Mouse (Mus musculus): ENCODE measurements around the gene Dmp1. TPM values are rescaled to one million over a fixed set of nuclear protein-coding genes. Genes with fewer than 3 reads are reported as not detected.

Gene Dmp1
- polyA plus RNA-seq (2014; fragmentation: Nextera tagmentation; extraction: Ambion mirVana): 0.64 and 0.90 TPM in 2 replicates

GRCm38 (mm10) chr5:104202351-104202750, at the start of gene Dmp1:
Gene Dmp1, plus strand, starts transcription at chr5:104202613.
- Histone ChIP-seq H3K27me3 (replicated peaks; ENCODE audit: control insufficient read depth, insufficient read depth, low read length) (no peaks in the 10 kb centered on the region), H3K4me3 (ENCODE audit: low read depth, low read length) (no peak within 1 kb of the TSS), H3K27ac (ENCODE audit: low read depth) (no peak within 1 kb of the TSS), H3K9me3 (ENCODE audit: control insufficient read depth, low read length) (no peaks in the 10 kb centered on the region), H3K9ac (ENCODE audit: low read length) (no peak within 1 kb of the TSS), H3K4me2 (ENCODE audit: low read length) (no peak within 1 kb of the TSS), H3K4me1 (replicated peaks; ENCODE audit: control insufficient read depth, insufficient read depth, low read length) (no peaks in the 10 kb centered on the region), H3K36me3 (ENCODE audit: control insufficient read depth, insufficient read depth, low read length) (no peaks in the 10 kb centered on the region)
- WGBS: 46% methylated on average over 5 of the region's 5 CpGs
- ATAC-seq (replicated peaks; ENCODE audit: low FRiP score, low TSS enrichment, low read depth) (no peak), DNase-seq (ENCODE audit: low spot score) (no peak)

GRCm38 (mm10) chr5:104157701-104158100, 44.7 kb upstream of the Dmp1 start:
- no peaks in the 10 kb centered on the region for H3K9me3 ChIP-seq (ENCODE audit: control insufficient read depth, low read length)
- no peak for ATAC-seq (replicated peaks; ENCODE audit: low FRiP score, low TSS enrichment, low read depth)
- H3K27me3 ChIP-seq (replicated peaks; ENCODE audit: control insufficient read depth, insufficient read depth, low read length): no peaks in the 10 kb centered on the region
- no peak for DNase-seq (ENCODE audit: low spot score)
- H3K4me3 ChIP-seq (ENCODE audit: low read depth, low read length): no peak overlapping the region
- H3K36me3 ChIP-seq (ENCODE audit: control insufficient read depth, insufficient read depth, low read length): no peaks in the 10 kb centered on the region
- 88% methylated on average over 7 of the region's 7 CpGs for WGBS
- no peak overlapping the region for H3K4me2 ChIP-seq (ENCODE audit: low read length)
- no peak overlapping the region for H3K9ac ChIP-seq (ENCODE audit: low read length)
- no peaks in the 10 kb centered on the region for H3K4me1 ChIP-seq (replicated peaks; ENCODE audit: control insufficient read depth, insufficient read depth, low read length)
- no peak overlapping the region for H3K27ac ChIP-seq (ENCODE audit: low read depth)

- no peak for ATAC-seq (replicated peaks; ENCODE audit: low FRiP score, low TSS enrichment, low read depth)
- no peaks in the 10 kb centered on the region for H3K36me3 ChIP-seq (ENCODE audit: control insufficient read depth, insufficient read depth, low read length)
These were observed 43.9 kb upstream of the Dmp1 start for GRCm38 (mm10) chr5:104158332-104159052.

GRCm38 (mm10) chr5:104160581-104160980, 41.8 kb upstream of the Dmp1 start:
- H3K36me3 ChIP-seq (ENCODE audit: control insufficient read depth, insufficient read depth, low read length): no peaks in the 10 kb centered on the region
- ATAC-seq (replicated peaks; ENCODE audit: low FRiP score, low TSS enrichment, low read depth): no peak
- H3K4me2 ChIP-seq (ENCODE audit: low read length): no peak overlapping the region
- H3K27me3 ChIP-seq (replicated peaks; ENCODE audit: control insufficient read depth, insufficient read depth, low read length): no peaks in the 10 kb centered on the region
- H3K4me1 ChIP-seq (replicated peaks; ENCODE audit: control insufficient read depth, insufficient read depth, low read length): no peaks in the 10 kb centered on the region
- H3K4me3 ChIP-seq (ENCODE audit: low read depth, low read length): no peak overlapping the region
- DNase-seq (ENCODE audit: low spot score): no peak
- no peaks in the 10 kb centered on the region for H3K9me3 ChIP-seq (ENCODE audit: control insufficient read depth, low read length)
- WGBS: 89% methylated on average over 3 of the region's 3 CpGs
- H3K27ac ChIP-seq (ENCODE audit: low read depth): no peak overlapping the region
- no peak overlapping the region for H3K9ac ChIP-seq (ENCODE audit: low read length)

More at GRCm38 (mm10) chr5:104158332-104159052, 43.9 kb upstream of the Dmp1 start:
- DNase-seq (ENCODE audit: low spot score): no peak
- WGBS: 78% methylated on average over 7 of the region's 7 CpGs
- Histone ChIP-seq H3K4me1 (replicated peaks; ENCODE audit: control insufficient read depth, insufficient read depth, low read length) (no peaks in the 10 kb centered on the region), H3K4me3 (ENCODE audit: low read depth, low read length) (no peak overlapping the region), H3K4me2 (ENCODE audit: low read length) (no peak overlapping the region), H3K27ac (ENCODE audit: low read depth) (no peak overlapping the region), H3K27me3 (replicated peaks; ENCODE audit: control insufficient read depth, insufficient read depth, low read length) (no peaks in the 10 kb centered on the region), H3K9me3 (ENCODE audit: control insufficient read depth, low read length) (no peaks in the 10 kb centered on the region), H3K9ac (ENCODE audit: low read length) (no peak overlapping the region)

- H3K4me2 ChIP-seq (ENCODE audit: low read length): no peak overlapping the region
- no peak overlapping the region for H3K9ac ChIP-seq (ENCODE audit: low read length)
- H3K4me3 ChIP-seq (ENCODE audit: low read depth, low read length): no peak overlapping the region
- no peak overlapping the region for H3K27ac ChIP-seq (ENCODE audit: low read depth)
- DNase-seq (ENCODE audit: low spot score): no peak
- 78% methylated on average over 1 of the region's 1 CpGs for WGBS
- H3K36me3 ChIP-seq (ENCODE audit: control insufficient read depth, insufficient read depth, low read length): no peaks in the 10 kb centered on the region
- H3K27me3 ChIP-seq (replicated peaks; ENCODE audit: control insufficient read depth, insufficient read depth, low read length): no peaks in the 10 kb centered on the region
- H3K9me3 ChIP-seq (ENCODE audit: control insufficient read depth, low read length): no peaks in the 10 kb centered on the region
- ATAC-seq (replicated peaks; ENCODE audit: low FRiP score, low TSS enrichment, low read depth): no peak
- H3K4me1 ChIP-seq (replicated peaks; ENCODE audit: control insufficient read depth, insufficient read depth, low read length): no peaks in the 10 kb centered on the region
These were observed 41.0 kb upstream of the Dmp1 start for GRCm38 (mm10) chr5:104161390-104161789.

- Histone ChIP-seq H3K36me3 (ENCODE audit: control insufficient read depth, insufficient read depth, low read length) (no peaks in the 10 kb centered on the region), H3K9ac (ENCODE audit: low read length) (no peak overlapping the region), H3K4me2 (ENCODE audit: low read length) (no peak overlapping the region), H3K4me3 (ENCODE audit: low read depth, low read length) (no peak overlapping the region), H3K9me3 (ENCODE audit: control insufficient read depth, low read length) (no peaks in the 10 kb centered on the region), H3K27me3 (replicated peaks; ENCODE audit: control insufficient read depth, insufficient read depth, low read length) (no peaks in the 10 kb centered on the region), H3K27ac (ENCODE audit: low read depth) (no peak overlapping the region), H3K4me1 (replicated peaks; ENCODE audit: control insufficient read depth, insufficient read depth, low read length) (no peaks in the 10 kb centered on the region)
- DNase-seq (ENCODE audit: low spot score): no peak
- no peak for ATAC-seq (replicated peaks; ENCODE audit: low FRiP score, low TSS enrichment, low read depth)
- WGBS: 86% methylated on average over 4 of the region's 4 CpGs
These were observed 38.9 kb upstream of the Dmp1 start for GRCm38 (mm10) chr5:104163536-104163935.

- ATAC-seq (replicated peaks; ENCODE audit: low FRiP score, low TSS enrichment, low read depth) (no peak), DNase-seq (ENCODE audit: low spot score) (no peak)
- H3K27me3 ChIP-seq (replicated peaks; ENCODE audit: control insufficient read depth, insufficient read depth, low read length): no peaks in the 10 kb centered on the region
- no peak within 1 kb of the TSS for H3K4me3 ChIP-seq (ENCODE audit: low read depth, low read length)
- H3K9ac ChIP-seq (ENCODE audit: low read length): no peak within 1 kb of the TSS
- 87% methylated on average over 7 of the region's 7 CpGs for WGBS
- no peaks in the 10 kb centered on the region for H3K9me3 ChIP-seq (ENCODE audit: control insufficient read depth, low read length)
- no peak within 1 kb of the TSS for H3K4me2 ChIP-seq (ENCODE audit: low read length)
- no peak within 1 kb of the TSS for H3K27ac ChIP-seq (ENCODE audit: low read depth)
- H3K4me1 ChIP-seq (replicated peaks; ENCODE audit: control insufficient read depth, insufficient read depth, low read length): no peaks in the 10 kb centered on the region
- no peaks in the 10 kb centered on the region for H3K36me3 ChIP-seq (ENCODE audit: control insufficient read depth, insufficient read depth, low read length)
These were observed 32.0 kb upstream of the Dmp1 start, which contains the start of gene Dspp for GRCm38 (mm10) chr5:104170412-104170811. Gene Dspp, plus strand, starts transcription at chr5:104170712.

- Histone ChIP-seq H3K4me2 (ENCODE audit: low read length) (no peak overlapping the region), H3K4me3 (ENCODE audit: low read depth, low read length) (no peak overlapping the region), H3K9ac (ENCODE audit: low read length) (no peak overlapping the region), H3K27ac (ENCODE audit: low read depth) (no peak overlapping the region), H3K36me3 (ENCODE audit: control insufficient read depth, insufficient read depth, low read length) (no peaks in the 10 kb centered on the region), H3K9me3 (ENCODE audit: control insufficient read depth, low read length) (no peaks in the 10 kb centered on the region), H3K27me3 (replicated peaks; ENCODE audit: control insufficient read depth, insufficient read depth, low read length) (no peaks in the 10 kb centered on the region), H3K4me1 (replicated peaks; ENCODE audit: control insufficient read depth, insufficient read depth, low read length) (no peaks in the 10 kb centered on the region)
- no peak for ATAC-seq (replicated peaks; ENCODE audit: low FRiP score, low TSS enrichment, low read depth)
- 83% methylated on average over 6 of the region's 6 CpGs for WGBS
- DNase-seq (ENCODE audit: low spot score): no peak
These were observed 29.3 kb upstream of the Dmp1 start for GRCm38 (mm10) chr5:104173094-104173493.

- WGBS: 82% methylated on average over 1 of the region's 1 CpGs
- Histone ChIP-seq H3K27me3 (replicated peaks; ENCODE audit: control insufficient read depth, insufficient read depth, low read length) (no peaks in the 10 kb centered on the region), H3K27ac (ENCODE audit: low read depth) (no peak overlapping the region), H3K9ac (ENCODE audit: low read length) (no peak overlapping the region), H3K36me3 (ENCODE audit: control insufficient read depth, insufficient read depth, low read length) (no peaks in the 10 kb centered on the region), H3K4me2 (ENCODE audit: low read length) (no peak overlapping the region), H3K9me3 (ENCODE audit: control insufficient read depth, low read length) (peaks cover 5% of the 10 kb centered on the region; the same call in 1 of the 2 replicates), H3K4me1 (replicated peaks; ENCODE audit: control insufficient read depth, insufficient read depth, low read length) (no peaks in the 10 kb centered on the region), H3K4me3 (ENCODE audit: low read depth, low read length) (no peak overlapping the region)
- no peak for ATAC-seq (replicated peaks; ENCODE audit: low FRiP score, low TSS enrichment, low read depth)
- DNase-seq (ENCODE audit: low spot score): no peak
These were observed 18.7 kb upstream of the Dmp1 start for GRCm38 (mm10) chr5:104183743-104184142.

All from intestine, embryonic 14.5 days (tissue).